Mouse (Mus musculus) testis, adult 2 months (tissue): Measurements from ENCODE around the gene Rasgef1c. TPM values are rescaled to one million over a fixed set of nuclear protein-coding genes. Genes with fewer than 3 reads are reported as not detected.

ENCODE experiments used
- H3K27ac ChIP-seq: fragments of 200-500 bp; 2 replicates; pipeline ENCODE4 v1.5.1; 2012; ENCODE audit warnings: low read depth, low read length; ENCODE audit not compliant: control insufficient read depth, insufficient read depth
- H3K27me3 ChIP-seq: fragments of 200-500 bp; 2 replicates; pipeline ENCODE4 v1.6.1; 2012; ENCODE audit warnings: mild to moderate bottlenecking, low read length, moderate library complexity; ENCODE audit not compliant: control insufficient read depth, insufficient read depth
- H3K36me3 ChIP-seq: fragments of 200-500 bp; 2 replicates; pipeline ENCODE4 v1.6.1; 2012; ENCODE audit warnings: mild to moderate bottlenecking, low read length; ENCODE audit not compliant: control insufficient read depth, insufficient read depth
- H3K4me1 ChIP-seq: fragments of 200-500 bp; 2 replicates; pipeline ENCODE4 v1.6.1; 2012; ENCODE audit warnings: low read length; ENCODE audit not compliant: control insufficient read depth, insufficient read depth
- H3K4me3 ChIP-seq: fragments of 200-500 bp; 2 replicates; pipeline ENCODE4 v1.5.1; 2012; ENCODE audit warnings: low read depth, mild to moderate bottlenecking, low read length, moderate library complexity, mixed read lengths; ENCODE audit not compliant: control insufficient read depth
- CTCF ChIP-seq: fragments of 200-500 bp; IDR thresholded peaks from 2 replicates; pipeline ENCODE4 v1.5.1; 2012; ENCODE audit warnings: low read depth, mild to moderate bottlenecking, inconsistent platforms, low read length, moderate library complexity; ENCODE audit not compliant: control insufficient read depth, insufficient read depth, insufficient replicate concordance
- POLR2A ChIP-seq: fragments of 200-500 bp; IDR thresholded peaks from 2 replicates; pipeline ENCODE4 v1.6.1; 2012; ENCODE audit warnings: low read depth, mild to moderate bottlenecking, inconsistent platforms, low read length, moderate library complexity; ENCODE audit not compliant: control insufficient read depth
- polyA plus RNA-seq: library from polyadenylated mRNA; depleted of rRNA; stranded (reverse); fragments of >200 nt; gene quantifications from 2 replicates; pipeline ENCODE4 v1.2.3, GENCODE M21; 2012

Gene Rasgef1c
- polyA plus RNA-seq, 1 experiment, result 0.93 TPM

DNA sequence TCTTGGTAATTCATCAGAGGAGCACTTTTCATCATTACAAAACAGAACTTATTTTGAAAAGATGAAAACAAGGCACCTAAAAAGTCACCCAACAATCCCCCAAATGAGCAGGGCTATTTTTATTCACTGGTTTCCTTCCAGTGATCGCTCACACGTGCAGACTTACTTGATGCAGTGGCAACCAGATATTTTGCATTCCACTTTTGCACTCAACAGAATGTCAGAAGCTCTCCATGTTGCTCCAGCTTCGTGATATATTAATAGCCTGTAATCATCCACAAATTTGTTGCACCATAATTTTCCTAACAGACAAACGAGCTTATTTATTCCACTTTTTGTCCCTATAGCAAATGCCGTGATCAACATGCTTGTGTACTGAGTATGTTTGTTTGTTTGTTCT is 114.9 kb downstream of the Rasgef1c start:
- no peak overlapping the region for H3K27ac ChIP-seq
- TF ChIP-seq POLR2A (no peak), CTCF (no peak)
- H3K36me3 ChIP-seq, result no peaks in the 10 kb centered on the region
- no peaks in the 10 kb centered on the region for H3K4me1 ChIP-seq
- no peak overlapping the region for H3K4me3 ChIP-seq
- H3K27me3 ChIP-seq, result no peaks in the 10 kb centered on the region

DNA sequence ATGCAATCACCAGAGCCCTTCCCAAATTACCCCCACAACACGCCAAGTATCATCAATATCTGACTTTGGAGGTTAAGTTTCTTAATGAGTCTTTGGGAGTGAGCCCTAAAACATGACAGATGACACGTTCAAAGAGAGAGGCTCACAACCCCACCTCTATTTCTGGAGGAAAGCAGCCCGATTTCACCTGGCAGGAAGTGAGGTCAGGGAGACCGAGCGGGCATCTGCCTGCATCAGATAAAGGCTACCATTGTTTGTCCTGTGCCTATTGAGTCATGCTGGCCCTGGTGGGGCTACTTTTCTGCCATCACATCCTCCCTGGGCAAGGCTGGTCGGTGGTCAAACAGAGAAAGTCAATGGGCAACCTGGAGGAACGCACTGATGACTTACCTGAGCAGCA is 115.9 kb downstream of the Rasgef1c start:
- Histone ChIP-seq H3K4me3 (no peak overlapping the region), H3K4me1 (no peaks in the 10 kb centered on the region), H3K27ac (no peak overlapping the region), H3K27me3 (no peaks in the 10 kb centered on the region), H3K36me3 (no peaks in the 10 kb centered on the region)
- TF ChIP-seq POLR2A (no peak), CTCF (no peak)

DNA sequence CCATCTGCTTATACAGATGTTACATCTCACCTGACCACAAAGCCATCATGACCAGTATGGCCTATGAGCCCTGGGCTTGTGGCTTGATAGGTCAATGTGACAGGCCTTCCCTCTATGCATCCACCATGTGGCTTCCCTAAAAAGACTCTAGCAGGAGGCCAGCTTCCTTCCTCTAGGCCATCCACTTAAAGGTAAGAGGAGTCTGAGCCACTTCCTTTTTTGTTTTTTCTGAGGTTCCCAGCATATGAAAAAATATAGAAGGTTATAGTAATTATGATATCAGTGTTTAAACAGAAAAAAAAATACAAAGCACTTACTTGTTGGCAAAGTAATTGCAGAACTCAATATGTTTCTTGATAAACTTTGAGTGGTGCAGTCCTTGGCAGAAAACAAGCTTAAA is 117.2 kb downstream of the Rasgef1c start:
- H3K27me3 ChIP-seq, result no peaks in the 10 kb centered on the region
- H3K4me1 ChIP-seq, result no peaks in the 10 kb centered on the region
- H3K27ac ChIP-seq, result no peak overlapping the region
- TF ChIP-seq CTCF (no peak), POLR2A (no peak)
- no peaks in the 10 kb centered on the region for H3K36me3 ChIP-seq
- H3K4me3 ChIP-seq, result no peak overlapping the region

DNA sequence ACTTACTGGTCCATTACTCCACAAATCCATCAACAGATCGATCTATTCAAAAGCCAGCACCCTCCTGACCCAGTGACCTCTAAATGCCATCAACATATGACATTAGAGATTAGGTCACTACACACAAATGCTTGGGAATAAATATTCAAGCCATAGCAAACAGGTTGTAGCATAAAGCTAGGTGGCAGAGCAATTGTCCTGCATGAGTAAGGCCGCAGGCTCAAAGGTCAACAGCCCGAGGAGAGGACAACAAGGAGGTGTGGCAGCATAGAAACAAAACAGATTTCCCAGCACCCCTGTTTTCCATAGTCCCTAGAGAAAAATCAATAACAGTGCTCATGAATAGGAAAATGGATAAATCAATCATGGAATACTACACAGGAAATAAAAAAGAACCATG is 120.5 kb downstream of the Rasgef1c start:
- Histone ChIP-seq H3K27ac (no peak overlapping the region), H3K36me3 (no peaks in the 10 kb centered on the region), H3K4me3 (no peak overlapping the region), H3K27me3 (no peaks in the 10 kb centered on the region), H3K4me1 (peaks cover 3% of the 10 kb centered on the region)
- no peak for TF ChIP-seq POLR2A

DNA sequence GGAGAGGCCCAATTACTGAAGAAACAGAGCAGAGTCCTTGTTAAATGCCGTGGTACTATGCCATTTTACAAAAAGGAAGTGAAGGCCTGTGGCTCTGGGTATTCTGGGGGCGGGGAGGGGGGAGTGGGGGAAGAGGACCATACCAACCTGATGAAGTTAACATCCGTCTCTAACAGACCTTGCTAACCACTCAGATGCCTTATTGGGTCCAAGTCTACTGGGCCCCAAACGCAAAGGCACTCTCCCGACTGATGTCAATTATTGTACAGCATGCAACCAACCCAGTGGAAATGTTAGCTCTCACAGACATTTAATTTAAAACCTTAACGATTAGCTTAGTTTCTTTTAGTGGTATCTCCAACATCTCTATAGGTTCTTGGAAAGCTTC is 122.8 kb downstream of the Rasgef1c start:
- Histone ChIP-seq H3K27ac (no peak overlapping the region), H3K4me1 (peaks cover 3% of the 10 kb centered on the region), H3K36me3 (no peaks in the 10 kb centered on the region), H3K4me3 (peak overlapping the region; percentile 97), H3K27me3 (no peaks in the 10 kb centered on the region)
- TF ChIP-seq POLR2A (no peak), CTCF (no peak)

DNA sequence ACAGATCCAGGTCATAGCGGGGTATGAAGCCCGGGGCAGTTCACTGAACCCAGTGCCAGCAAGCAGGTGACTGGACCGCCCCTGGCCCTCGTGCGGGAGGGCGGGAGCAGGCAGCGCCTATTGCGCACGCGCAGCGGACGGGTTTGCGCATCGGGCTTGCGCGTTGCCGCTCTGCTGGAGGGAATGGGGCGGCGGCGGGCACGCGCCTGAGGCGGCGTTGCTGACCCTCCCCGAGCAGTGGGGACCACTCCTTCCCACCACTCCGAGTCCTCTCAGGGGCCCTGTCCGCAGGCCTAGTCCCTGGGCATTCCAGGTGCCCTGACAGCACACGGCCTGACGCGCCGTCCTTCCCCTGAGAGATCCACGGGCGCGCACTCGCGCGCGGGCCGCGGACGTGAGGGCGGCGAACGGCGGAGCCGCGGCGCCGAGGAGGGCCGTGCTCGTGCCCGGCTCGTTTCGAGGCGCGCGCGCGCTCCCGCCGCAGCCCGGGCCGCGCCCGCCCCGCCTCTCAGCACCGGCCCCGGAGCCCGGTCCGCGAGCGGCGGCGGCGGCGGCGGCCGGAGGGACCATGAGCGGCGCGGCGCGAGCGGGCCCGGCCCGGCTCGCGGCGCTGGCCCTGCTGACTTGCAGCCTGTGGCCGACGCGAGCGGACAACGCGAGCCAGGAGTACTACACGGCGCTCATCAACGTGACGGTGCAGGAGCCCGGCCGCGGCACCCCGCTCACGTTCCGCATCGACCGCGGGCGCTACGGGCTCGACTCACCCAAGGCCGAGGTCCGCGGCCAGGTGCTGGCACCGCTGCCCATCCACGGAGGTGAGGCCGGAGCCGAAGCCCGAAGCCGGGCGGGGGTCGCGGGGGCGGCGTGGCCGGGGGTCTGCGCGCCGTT is 123.4 kb downstream of the Rasgef1c start, which contains the start of gene Rnf130:
TSS of gene Rnf130 (plus strand) at position 514 of the 888 bp plus-strand sequence.
- TF ChIP-seq CTCF (no peak), POLR2A (peak; percentile 61)
- peak within 1 kb of the TSS; percentile 97 for H3K4me3 ChIP-seq
- H3K27me3 ChIP-seq, result no peaks in the 10 kb centered on the region
- peak within 1 kb of the TSS; percentile 99 for H3K27ac ChIP-seq
- H3K4me1 ChIP-seq, result peaks cover 3% of the 10 kb centered on the region
- no peaks in the 10 kb centered on the region for H3K36me3 ChIP-seq

DNA sequence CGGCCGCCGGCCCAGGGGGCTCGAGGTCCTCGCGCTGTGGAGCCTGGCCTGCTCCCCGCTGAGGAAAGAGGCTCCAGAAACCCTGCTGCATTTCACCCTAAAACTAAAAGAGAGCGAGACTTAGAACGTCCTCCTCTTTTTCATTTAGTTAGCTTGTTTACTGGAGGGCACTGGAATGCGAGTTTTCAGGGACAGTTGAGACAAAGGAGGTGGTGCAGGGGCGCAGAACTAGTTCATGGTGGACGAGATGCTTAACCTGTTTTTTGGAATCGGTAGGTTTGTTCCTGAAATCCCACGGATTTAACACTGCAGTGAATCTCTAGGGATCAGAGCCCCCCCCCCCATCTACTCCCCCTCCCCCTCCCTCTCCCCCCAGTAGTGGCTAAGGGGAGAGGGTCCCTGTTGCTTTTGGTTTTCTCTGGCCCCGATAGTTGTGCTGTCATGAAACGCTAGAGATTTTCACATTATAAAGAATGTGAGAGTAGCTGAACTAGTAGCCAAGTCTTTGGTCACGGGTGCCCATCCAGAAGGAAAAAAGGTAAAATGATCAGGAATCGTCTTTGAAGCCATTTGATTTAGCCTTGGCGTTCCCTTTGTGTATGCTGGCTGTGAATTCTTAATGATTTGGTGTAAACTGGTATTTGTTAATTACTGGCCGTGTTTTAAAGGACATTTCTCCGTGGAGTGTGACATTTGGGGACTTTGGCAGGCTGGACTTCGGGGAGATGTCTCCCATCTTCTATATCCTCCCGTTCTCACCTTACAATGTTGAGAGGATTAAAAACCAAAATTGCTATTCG is 124.3 kb downstream of the Rasgef1c start:
- H3K36me3 ChIP-seq, result no peaks in the 10 kb centered on the region
- H3K4me3 ChIP-seq, result peak overlapping the region; percentile 97
- no peak for TF ChIP-seq CTCF
- no peak for TF ChIP-seq POLR2A
- H3K27me3 ChIP-seq, result no peaks in the 10 kb centered on the region
- H3K4me1 ChIP-seq, result peaks cover 3% of the 10 kb centered on the region
- H3K27ac ChIP-seq, result peak overlapping the region; percentile 61
